Mouse (Mus musculus) stomach, postnatal 0 days (tissue): ENCODE measurements around the gene Olfr577. TPM values are rescaled to one million over a fixed set of nuclear protein-coding genes. Genes with fewer than 3 reads are reported as not detected.

Experiments used
- ATAC-seq: fragments of 200-750 bp; cut with Nextera tagmentation; 2 replicates; pipeline ENCODE4 v1.8.0; 2017; ENCODE audit not compliant: low FRiP score, low TSS enrichment
- DNase-seq: peaks from one replicate; pipeline ENCODE4 v3.0.0-alpha.2; 2016; ENCODE audit warnings: low spot score
- H3K27ac ChIP-seq: fragments of 300-500 bp; sonication (generic); replicated peaks from 2 replicates; pipeline ENCODE4 v1.5.1; 2014; ENCODE audit warnings: mild to moderate bottlenecking, control low read depth
- H3K27me3 ChIP-seq: fragments of 300-500 bp; sonication (generic); 2 replicates; pipeline ENCODE4 v1.6.1; 2014; ENCODE audit warnings: low read length; ENCODE audit not compliant: control insufficient read depth, insufficient read depth
- H3K36me3 ChIP-seq: fragments of 300-500 bp; sonication (generic); 2 replicates; pipeline ENCODE4 v1.6.1; 2014; ENCODE audit warnings: low read length, mixed read lengths; ENCODE audit not compliant: control insufficient read depth, insufficient read depth
- H3K4me1 ChIP-seq: fragments of 300-500 bp; sonication (generic); replicated peaks from 2 replicates; pipeline ENCODE4 v1.6.1; 2014; ENCODE audit warnings: antibody characterized with exemption; ENCODE audit not compliant: control insufficient read depth, insufficient read depth
- H3K4me2 ChIP-seq: fragments of 300-500 bp; sonication (generic); replicated peaks from 2 replicates; pipeline ENCODE4 v1.6.1; 2014; ENCODE audit warnings: low read depth, mild to moderate bottlenecking, control low read depth, moderate library complexity
- H3K4me3 ChIP-seq: fragments of 300-500 bp; sonication (generic); 2 replicates; pipeline ENCODE4 v1.5.1; 2014; ENCODE audit warnings: low read depth, low read length, control low read depth
- H3K9ac ChIP-seq: fragments of 300-500 bp; sonication (generic); 2 replicates; pipeline ENCODE4 v1.6.1; 2014; ENCODE audit warnings: mild to moderate bottlenecking, low read length, control low read depth, mixed read lengths
- H3K9me3 ChIP-seq: fragments of 300-500 bp; sonication (generic); 2 replicates; pipeline ENCODE4 v1.6.1; 2016; ENCODE audit warnings: low read length; ENCODE audit not compliant: control insufficient read depth
- CTCF ChIP-seq: IDR thresholded peaks from 2 replicates; pipeline ENCODE4 v1.5.1; 2016; ENCODE audit warnings: antibody characterized with exemption, low read depth, mild to moderate bottlenecking, moderate library complexity
- EP300 ChIP-seq: optimal IDR thresholded peaks from 2 replicates; pipeline ENCODE3; 2016; ENCODE audit warnings: antibody characterized with exemption
- WGBS: fragments of 180-500 bp; shearing (Covaris S2); extraction: QIAGEN DNeasy Blood & Tissue Kit; methylation state at CpG from one replicate; pipeline ENCODE4 v1.1.7; 2014; 5-methylcytosine and 5-hydroxymethylcytosine counted together
- polyA plus RNA-seq: library from polyadenylated mRNA; unstranded; fragments of >200 nt; fragmentation: Nextera tagmentation; extraction: Ambion mirVana; gene quantifications from 2 replicates; pipeline ENCODE4 v1.2.1, GENCODE M21; 2015

Olfr577 gene
- polyA plus RNA-seq, 1 experiment from 2014 or later = not detected

GRCm38 (mm10) chr7:102950732-102951131 is 25.0 kb downstream of the Olfr577 start:
- WGBS = 31% methylated on average over 1 of the region's 1 CpGs
- ATAC-seq = no peak

GRCm38 (mm10) chr7:102948167-102948566 is 27.6 kb downstream of the Olfr577 start, which contains the start of gene Olfr574:
TSS of gene Olfr574 (plus strand) at chr7:102948467.
- ATAC-seq = no peak
- no peak for DNase-seq
- Histone ChIP-seq H3K9me3 (no peaks in the 10 kb centered on the region), H3K27ac (no peak within 1 kb of the TSS), H3K4me3 (no peak within 1 kb of the TSS), H3K36me3 (no peaks in the 10 kb centered on the region), H3K27me3 (no peaks in the 10 kb centered on the region), H3K9ac (no peak within 1 kb of the TSS), H3K4me2 (no peak within 1 kb of the TSS), H3K4me1 (no peaks in the 10 kb centered on the region)
- no peak for TF ChIP-seq CTCF
- 86% methylated on average over 1 of the region's 1 CpGs for WGBS

More at GRCm38 (mm10) chr7:102950732-102951131, 25.0 kb downstream of the Olfr577 start:
- Histone ChIP-seq H3K27ac (no peak overlapping the region), H3K9me3 (no peaks in the 10 kb centered on the region), H3K4me1 (no peaks in the 10 kb centered on the region), H3K9ac (no peak overlapping the region), H3K36me3 (no peaks in the 10 kb centered on the region), H3K27me3 (no peaks in the 10 kb centered on the region), H3K4me2 (no peak overlapping the region), H3K4me3 (no peak overlapping the region)
- no peak for TF ChIP-seq EP300
- TF ChIP-seq CTCF = no peak
- DNase-seq = no peak

GRCm38 (mm10) chr7:102943417-102943816 is 32.3 kb downstream of the Olfr577 start:
- WGBS = 87% methylated on average over 1 of the region's 1 CpGs
- ATAC-seq (no peak), DNase-seq (no peak)
- H3K4me3 ChIP-seq = no peak overlapping the region
- TF ChIP-seq EP300 (no peak), CTCF (no peak)
- H3K9me3 ChIP-seq = no peaks in the 10 kb centered on the region
- H3K4me2 ChIP-seq = no peak overlapping the region
- no peaks in the 10 kb centered on the region for H3K4me1 ChIP-seq
- H3K27ac ChIP-seq = no peak overlapping the region
- no peaks in the 10 kb centered on the region for H3K27me3 ChIP-seq
- H3K36me3 ChIP-seq = no peaks in the 10 kb centered on the region
- H3K9ac ChIP-seq = no peak overlapping the region

GRCm38 (mm10) chr7:102942475-102942874 is 33.3 kb downstream of the Olfr577 start, which contains the start of gene Olfr573-ps1:
TSS of gene Olfr573-ps1 (minus strand) at chr7:102942575.
- ATAC-seq (no peak), DNase-seq (no peak)
- no peaks in the 10 kb centered on the region for H3K9me3 ChIP-seq
- H3K4me3 ChIP-seq = no peak within 1 kb of the TSS
- H3K4me1 ChIP-seq = no peaks in the 10 kb centered on the region
- no peak within 1 kb of the TSS for H3K27ac ChIP-seq
- WGBS = 64% methylated on average over 2 of the region's 2 CpGs
- TF ChIP-seq CTCF = no peak
- TF ChIP-seq EP300 = no peak
- no peaks in the 10 kb centered on the region for H3K36me3 ChIP-seq
- H3K9ac ChIP-seq = no peak within 1 kb of the TSS
- no peaks in the 10 kb centered on the region for H3K27me3 ChIP-seq
- H3K4me2 ChIP-seq = no peak within 1 kb of the TSS

GRCm38 (mm10) chr7:102927105-102927504 is 48.6 kb downstream of the Olfr577 start:
- Histone ChIP-seq H3K27me3 (no peaks in the 10 kb centered on the region), H3K9me3 (no peaks in the 10 kb centered on the region), H3K9ac (no peak overlapping the region), H3K4me3 (no peak overlapping the region), H3K36me3 (no peaks in the 10 kb centered on the region), H3K27ac (no peak overlapping the region), H3K4me1 (no peaks in the 10 kb centered on the region), H3K4me2 (no peak overlapping the region)
- WGBS = 61% methylated on average over 3 of the region's 3 CpGs
- ATAC-seq (no peak), DNase-seq (no peak)
- TF ChIP-seq EP300 = no peak
- no peak for TF ChIP-seq CTCF

GRCm38 (mm10) chr7:102924109-102924508 is 51.6 kb downstream of the Olfr577 start, which contains the start of gene Olfr572:
TSS of gene Olfr572 (plus strand) at chr7:102924409.
- DNase-seq = no peak
- no peak within 1 kb of the TSS for H3K4me3 ChIP-seq
- no peaks in the 10 kb centered on the region for H3K9me3 ChIP-seq
- no peaks in the 10 kb centered on the region for H3K4me1 ChIP-seq
- TF ChIP-seq EP300 (no peak), CTCF (no peak)
- no peaks in the 10 kb centered on the region for H3K36me3 ChIP-seq
- ATAC-seq = no peak
- 58% methylated on average over 1 of the region's 1 CpGs for WGBS
- H3K27me3 ChIP-seq = no peaks in the 10 kb centered on the region
- no peak within 1 kb of the TSS for H3K4me2 ChIP-seq
- no peak within 1 kb of the TSS for H3K27ac ChIP-seq
- H3K9ac ChIP-seq = no peak within 1 kb of the TSS

Other genes starting within 250 kb of the Olfr577 start
- not detected in 2 replicates for gene Olfr559, start 248.5 kb downstream of the Olfr577 start, polyA plus RNA-seq
- gene Olfr560, start 216.6 kb downstream of the Olfr577 start, polyA plus RNA-seq = not detected in 2 replicates
- 0.32 and 0.35 TPM in 2 replicates for gene Olfr78, start 216.5 kb downstream of the Olfr577 start, polyA plus RNA-seq
- not detected in 2 replicates for gene Olfr561, start 204.7 kb downstream of the Olfr577 start, polyA plus RNA-seq
- gene Olfr564, start 172.5 kb downstream of the Olfr577 start, polyA plus RNA-seq = not detected in 2 replicates
- not detected in 2 replicates for gene Olfr566, start 117.2 kb downstream of the Olfr577 start, polyA plus RNA-seq
- not detected in 2 replicates for gene Olfr568, start 98.8 kb downstream of the Olfr577 start, polyA plus RNA-seq
- not detected in 2 replicates for gene Olfr569, start 85.1 kb downstream of the Olfr577 start, polyA plus RNA-seq
- not detected in 2 replicates for gene Olfr570, start 81.4 kb downstream of the Olfr577 start, polyA plus RNA-seq
- not detected in 2 replicates for gene Olfr571, start 58.4 kb downstream of the Olfr577 start, polyA plus RNA-seq
- not detected in 2 replicates for gene Olfr572, start 51.5 kb downstream of the Olfr577 start, polyA plus RNA-seq
- gene Olfr573-ps1, start 33.4 kb downstream of the Olfr577 start, polyA plus RNA-seq = not detected in 2 replicates
- not detected in 2 replicates for gene Olfr574, start 27.5 kb downstream of the Olfr577 start, polyA plus RNA-seq
- gene Olfr575, start 17.2 kb downstream of the Olfr577 start, polyA plus RNA-seq = not detected in 2 replicates
- gene Olfr576, start 13.3 kb downstream of the Olfr577 start, polyA plus RNA-seq = not detected in 2 replicates
- gene Olfr578, start 13.4 kb upstream of the Olfr577 start, polyA plus RNA-seq = not detected in 2 replicates
- not detected in 2 replicates for gene Olfr582, start 62.1 kb upstream of the Olfr577 start, polyA plus RNA-seq
- not detected in 2 replicates for gene Olfr583, start 75.4 kb upstream of the Olfr577 start, polyA plus RNA-seq
- not detected in 2 replicates for gene Olfr584, start 105.9 kb upstream of the Olfr577 start, polyA plus RNA-seq
- not detected in 2 replicates for gene Olfr585, start 121.8 kb upstream of the Olfr577 start, polyA plus RNA-seq
- 0.04 TPM in 1 of 2 replicates, not detected in the other for gene Olfr586, start 149.7 kb upstream of the Olfr577 start, polyA plus RNA-seq
- gene Olfr588-ps1, start 164.9 kb upstream of the Olfr577 start, polyA plus RNA-seq = not detected in 2 replicates
- not detected in 2 replicates for gene Olfr589, start 180.4 kb upstream of the Olfr577 start, polyA plus RNA-seq
- not detected in 2 replicates for gene Olfr591, start 202.4 kb upstream of the Olfr577 start, polyA plus RNA-seq
- gene Olfr592, start 208.9 kb upstream of the Olfr577 start, polyA plus RNA-seq = 0.04 TPM in 1 of 2 replicates, not detected in the other
- gene Olfr593, start 235.9 kb upstream of the Olfr577 start, polyA plus RNA-seq = not detected in 2 replicates
- gene Olfr594, start 241.1 kb upstream of the Olfr577 start, polyA plus RNA-seq = not detected in 2 replicates